Mouse (Mus musculus): ENCODE results near the gene Galk1.

GRCm38 (mm10) chr11:116009661-116010060 is 2.9 kb downstream of the Galk1 start:
- TF ChIP-seq GATA1 (IDR thresholded peaks at IDR 0.05; ENCODE audit: borderline replicate concordance, low read length), result no peak
- no peak for TF ChIP-seq FLI1 (IDR thresholded peaks at IDR 0.05; ENCODE audit: low read length)
